Mouse (Mus musculus): Measurements from ENCODE around the gene Creld2. TPM values are rescaled to one million over a fixed set of nuclear protein-coding genes. Genes with fewer than 3 reads are reported as not detected.

Creld2 gene
- polyA plus RNA-seq, 1 experiment, result 37.5 TPM

- TF ChIP-seq CTCF (IDR thresholded peaks at IDR 0.05; ENCODE audit: insufficient read depth, low read length) (no peak), POLR2A (IDR thresholded peaks at IDR 0.05; ENCODE audit: borderline replicate concordance, extremely low read depth, low read depth, low read length) (no peak)
- peaks cover 16% of the 10 kb centered on the region for H3K4me1 ChIP-seq (ENCODE audit: control insufficient read depth, insufficient read depth, low read length)
- WGBS, result 100% methylated on average over 1 of the region's 1 CpGs
- no peak overlapping the region for H3K4me3 ChIP-seq (replicated peaks; ENCODE audit: extremely low read depth, low read depth, low read length)
- DNase-seq, result no peak
These were observed 29.2 kb downstream of the Creld2 start for GRCm38 (mm10) chr15:88848661-88849060.

DNA sequence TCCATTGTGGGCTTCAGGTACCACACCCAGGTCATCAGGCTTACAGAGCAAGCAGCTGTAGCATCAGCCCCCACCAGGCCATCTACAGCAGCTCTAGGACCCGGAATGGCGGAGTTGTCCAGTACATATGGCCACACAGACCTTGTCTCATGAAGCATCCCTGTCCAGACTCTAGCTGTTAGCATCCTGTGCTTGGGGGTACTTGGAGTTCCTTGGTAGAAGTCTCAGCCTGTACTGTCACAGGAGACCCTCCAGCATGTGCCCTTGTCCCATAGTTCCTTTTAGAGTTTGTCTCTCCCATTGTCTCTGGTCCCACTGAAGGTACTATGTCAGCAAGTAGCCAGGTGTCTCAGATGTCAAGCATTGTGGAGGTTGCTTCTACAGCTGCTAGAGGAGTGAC is 30.2 kb downstream of the Creld2 start:
- no peak for DNase-seq
- Histone ChIP-seq H3K4me3 (replicated peaks; ENCODE audit: extremely low read depth, low read depth, low read length) (no peak overlapping the region), H3K4me1 (ENCODE audit: control insufficient read depth, insufficient read depth, low read length) (peaks cover 19% of the 10 kb centered on the region)
- TF ChIP-seq POLR2A (IDR thresholded peaks at IDR 0.05; ENCODE audit: borderline replicate concordance, extremely low read depth, low read depth, low read length) (no peak), CTCF (IDR thresholded peaks at IDR 0.05; ENCODE audit: insufficient read depth, low read length) (no peak)
- 94% methylated on average over 2 of the region's 2 CpGs for WGBS

- DNase-seq, result peak; percentile 93
- Histone ChIP-seq H3K4me1 (ENCODE audit: control insufficient read depth, insufficient read depth, low read length) (peaks cover 25% of the 10 kb centered on the region), H3K4me3 (replicated peaks; ENCODE audit: extremely low read depth, low read depth, low read length) (no peak overlapping the region)
- 27% methylated on average over 10 of the region's 10 CpGs for WGBS
- no peak; the same call in 1 of the 2 replicates for TF ChIP-seq POLR2A (IDR thresholded peaks at IDR 0.05; ENCODE audit: borderline replicate concordance, extremely low read depth, low read depth, low read length)
- TF ChIP-seq CTCF (IDR thresholded peaks at IDR 0.05; ENCODE audit: insufficient read depth, low read length), result no peak
These were observed 30.8 kb downstream of the Creld2 start for GRCm38 (mm10) chr15:88850146-88850826.

GRCm38 (mm10) chr15:88851076-88851475 is 31.6 kb downstream of the Creld2 start:
- WGBS, result 59% methylated on average over 3 of the region's 3 CpGs
- DNase-seq, result no peak
- TF ChIP-seq POLR2A (IDR thresholded peaks at IDR 0.05; ENCODE audit: borderline replicate concordance, extremely low read depth, low read depth, low read length), result no peak
- no peak for TF ChIP-seq CTCF (IDR thresholded peaks at IDR 0.05; ENCODE audit: insufficient read depth, low read length)
- Histone ChIP-seq H3K4me1 (ENCODE audit: control insufficient read depth, insufficient read depth, low read length) (peaks cover 27% of the 10 kb centered on the region), H3K4me3 (replicated peaks; ENCODE audit: extremely low read depth, low read depth, low read length) (no peak overlapping the region)

DNA sequence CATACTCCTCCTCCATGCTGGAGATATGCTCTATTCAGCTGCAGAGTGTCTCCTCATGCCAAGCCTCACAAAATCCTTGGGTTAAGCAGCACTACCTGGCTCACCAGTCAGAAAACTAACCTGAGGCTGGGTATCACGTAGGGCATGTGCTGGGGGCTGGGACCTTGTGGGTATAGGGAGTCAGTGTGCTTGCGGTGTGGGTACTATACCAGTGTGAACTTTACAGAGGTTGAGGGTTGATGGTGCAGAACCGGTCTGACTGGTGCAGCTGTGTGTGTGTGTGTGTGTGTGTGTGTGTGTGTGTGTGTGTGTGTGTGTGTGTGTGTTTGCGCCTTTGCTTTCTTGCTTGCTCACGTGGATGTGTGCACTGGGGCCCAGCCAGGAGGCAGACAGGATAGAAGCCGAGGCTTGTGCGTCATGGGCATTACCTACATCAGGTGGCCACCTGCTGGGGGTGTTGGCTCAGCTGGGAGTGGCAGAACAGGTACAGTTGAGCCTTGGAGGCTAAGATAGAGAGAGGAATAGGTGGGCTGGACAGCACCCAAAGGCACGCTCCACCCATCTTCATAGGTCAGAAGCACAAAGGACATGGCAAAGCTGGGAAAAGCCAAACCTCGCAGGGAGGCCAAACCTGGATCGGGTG is 32.2 kb downstream of the Creld2 start:
- TF ChIP-seq CTCF (IDR thresholded peaks at IDR 0.05; ENCODE audit: insufficient read depth, low read length) (peak; percentile 7; the same call in 1 of the 2 replicates), POLR2A (IDR thresholded peaks at IDR 0.05; ENCODE audit: borderline replicate concordance, extremely low read depth, low read depth, low read length) (peak; percentile 44; the same call in 1 of the 2 replicates)
- peak; percentile 81 for DNase-seq
- 80% methylated on average over 10 of the region's 10 CpGs for WGBS
- Histone ChIP-seq H3K4me1 (ENCODE audit: control insufficient read depth, insufficient read depth, low read length) (peaks cover 27% of the 10 kb centered on the region), H3K4me3 (replicated peaks; ENCODE audit: extremely low read depth, low read depth, low read length) (no peak overlapping the region)

DNA sequence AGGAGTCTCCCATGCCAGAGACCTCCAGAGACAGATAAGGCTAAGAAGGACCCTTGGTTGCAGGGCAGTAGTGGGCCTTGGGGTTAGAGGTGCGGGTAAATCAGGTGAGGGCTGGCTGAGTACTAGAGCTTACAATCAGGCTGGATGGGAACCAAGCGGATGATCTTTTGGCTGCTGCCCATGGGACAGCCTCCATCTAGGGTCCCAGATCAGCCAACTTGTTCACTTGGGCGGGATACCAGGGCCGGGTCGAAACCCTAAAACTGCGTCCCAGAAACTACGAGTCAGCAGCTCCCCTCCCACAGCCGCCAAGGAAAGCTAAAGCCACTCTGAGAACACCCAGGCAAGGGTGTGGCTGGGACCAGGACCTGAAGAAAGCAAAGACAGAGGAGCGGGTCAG is 33.7 kb downstream of the Creld2 start:
- H3K4me3 ChIP-seq (replicated peaks; ENCODE audit: extremely low read depth, low read depth, low read length), result no peak overlapping the region
- no peak for DNase-seq
- H3K4me1 ChIP-seq (ENCODE audit: control insufficient read depth, insufficient read depth, low read length), result peaks cover 29% of the 10 kb centered on the region
- WGBS, result 75% methylated on average over 9 of the region's 9 CpGs
- TF ChIP-seq POLR2A (IDR thresholded peaks at IDR 0.05; ENCODE audit: borderline replicate concordance, extremely low read depth, low read depth, low read length) (no peak), CTCF (IDR thresholded peaks at IDR 0.05; ENCODE audit: insufficient read depth, low read length) (no peak)

DNA sequence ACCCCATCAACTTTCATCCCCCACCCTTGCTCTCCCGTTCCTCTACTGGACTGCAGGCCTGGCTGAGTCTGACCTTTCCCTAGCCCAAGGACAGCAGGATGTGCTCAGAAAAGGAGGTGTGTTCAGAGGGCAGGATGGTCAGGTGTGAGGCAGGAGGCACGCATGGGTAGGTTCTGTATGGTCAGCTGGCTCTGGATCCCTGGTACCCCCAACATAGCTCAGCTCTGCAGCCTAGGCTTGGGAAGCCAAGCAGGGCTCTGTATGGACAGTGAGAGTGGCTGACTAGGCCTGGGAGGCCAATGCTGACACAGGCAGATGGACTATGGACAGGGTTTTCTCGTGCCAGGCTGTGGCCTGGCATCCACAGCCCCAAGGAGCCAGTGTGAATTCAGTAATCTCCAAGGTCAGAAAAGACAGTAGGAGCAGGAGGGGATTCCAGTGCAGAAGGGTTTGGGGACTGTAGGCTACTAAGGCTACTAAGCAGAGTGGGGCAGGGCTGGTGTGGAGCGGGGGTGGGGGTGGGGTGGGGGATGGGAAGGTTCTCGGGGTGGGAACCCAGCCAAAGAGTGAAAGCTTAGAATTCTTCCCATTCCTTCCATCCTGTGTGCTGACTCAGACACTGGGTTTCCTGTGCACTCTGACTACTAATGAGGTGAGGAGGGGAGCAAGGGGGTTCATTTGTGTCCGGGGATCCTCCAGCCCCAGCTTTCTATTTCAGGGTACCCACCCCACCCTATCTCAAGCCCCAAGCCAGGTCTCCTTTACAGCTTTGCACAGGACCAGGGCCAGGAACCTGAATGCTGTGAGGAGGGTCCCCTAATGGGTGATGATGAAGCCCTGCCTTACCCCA is 34.9 kb downstream of the Creld2 start:
- H3K4me1 ChIP-seq (ENCODE audit: control insufficient read depth, insufficient read depth, low read length), result peaks cover 29% of the 10 kb centered on the region
- no peak overlapping the region for H3K4me3 ChIP-seq (replicated peaks; ENCODE audit: extremely low read depth, low read depth, low read length)
- 43% methylated on average over 6 of the region's 6 CpGs for WGBS
- TF ChIP-seq CTCF (IDR thresholded peaks at IDR 0.05; ENCODE audit: insufficient read depth, low read length) (no peak), POLR2A (IDR thresholded peaks at IDR 0.05; ENCODE audit: borderline replicate concordance, extremely low read depth, low read depth, low read length) (no peak)
- DNase-seq, result no peak

DNA sequence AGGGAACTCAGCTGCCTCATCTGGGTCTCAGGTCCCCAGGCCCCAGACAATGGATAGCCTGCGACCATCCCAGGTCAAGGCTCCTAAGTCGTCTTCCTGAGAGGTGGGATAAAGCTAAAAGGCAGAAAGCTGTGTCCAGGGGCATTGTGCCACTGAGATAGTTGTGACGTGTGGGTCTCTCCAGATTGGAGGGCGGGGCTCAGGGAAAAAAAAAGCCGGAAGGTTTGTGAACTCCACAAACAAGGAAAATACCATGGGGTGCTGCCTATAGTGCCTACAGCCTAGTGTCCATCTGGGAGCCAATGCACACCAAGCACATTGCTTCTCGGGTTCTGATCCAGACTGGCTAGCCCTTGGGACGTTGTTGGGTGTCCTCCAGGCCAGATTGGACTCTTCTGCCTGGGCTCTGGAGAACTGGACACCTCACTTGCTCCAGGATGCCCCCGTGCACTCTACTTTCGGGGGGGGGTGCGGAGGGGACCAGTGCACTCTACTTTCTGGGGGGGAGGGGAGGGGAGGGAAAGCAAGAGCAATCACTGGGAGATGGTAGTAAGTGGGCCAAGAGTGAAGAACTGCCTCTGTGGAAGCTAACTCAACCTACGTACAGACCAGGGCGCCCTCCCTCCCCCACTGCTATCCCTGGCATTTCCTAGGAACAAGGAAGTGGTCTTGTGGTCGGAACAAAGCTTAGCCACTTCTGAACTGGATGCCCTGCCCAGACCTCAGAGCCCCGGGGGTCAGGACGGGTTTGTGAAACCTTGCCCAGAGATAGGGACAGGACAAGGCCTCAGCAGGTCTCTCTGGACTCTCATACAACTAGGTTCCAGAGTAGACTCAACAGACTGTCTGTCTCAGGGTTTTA is 35.8 kb downstream of the Creld2 start:
- WGBS, result 48% methylated on average over 15 of the region's 15 CpGs
- TF ChIP-seq CTCF (IDR thresholded peaks at IDR 0.05; ENCODE audit: insufficient read depth, low read length), result no peak
- TF ChIP-seq POLR2A (IDR thresholded peaks at IDR 0.05; ENCODE audit: borderline replicate concordance, extremely low read depth, low read depth, low read length), result no peak
- DNase-seq, result peak; percentile 44
- H3K4me3 ChIP-seq (replicated peaks; ENCODE audit: extremely low read depth, low read depth, low read length), result no peak overlapping the region
- H3K4me1 ChIP-seq (ENCODE audit: control insufficient read depth, insufficient read depth, low read length), result peaks cover 26% of the 10 kb centered on the region
